Mouse (Mus musculus): ENCODE measurements around the gene Prkce. TPM values are rescaled to one million over a fixed set of nuclear protein-coding genes. Genes with fewer than 3 reads are reported as not detected.

The Prkce gene
- total and polyA plus RNA-seq, 3 experiments: 2.0 to 6.1 (median 2.7) TPM

DNA sequence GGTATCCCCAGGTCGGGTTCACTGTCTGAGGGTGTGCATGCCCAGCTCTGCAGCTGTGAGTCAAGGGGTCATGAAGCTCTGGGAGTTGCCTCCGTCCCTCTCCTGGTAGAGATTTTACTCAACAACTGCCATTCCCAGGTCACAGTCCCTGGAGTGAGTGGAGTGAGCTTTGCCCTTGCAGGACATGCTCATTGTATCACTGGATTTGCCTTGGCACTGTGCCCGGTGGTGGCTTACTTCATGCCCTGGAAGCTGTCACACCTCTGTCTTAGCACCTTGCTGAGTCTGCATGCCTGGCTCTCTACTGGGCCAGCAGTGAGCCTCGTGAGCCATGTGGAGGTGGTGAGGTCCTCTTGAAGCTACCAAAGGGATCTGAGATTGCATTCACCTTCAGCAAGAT lies 167.4 kb downstream of the Prkce start:
- peaks cover 9% of the 10 kb centered on the region for H3K27me3 ChIP-seq (ENCODE audit: insufficient read depth, low read length)
- no peak for ATAC-seq (ENCODE audit: extremely low read depth, insufficient number of reproducible peaks, low FRiP score, poor library complexity, severe bottlenecking)
- TF ChIP-seq GATA1 (IDR thresholded peaks at IDR 0.05; ENCODE audit: borderline replicate concordance, low read length): no peak
- no peak for TF ChIP-seq CTCF (IDR thresholded peaks at IDR 0.05; ENCODE audit: low read depth, low read length)
- no peak for TF ChIP-seq TAL1 (conservative IDR thresholded peaks at IDR 0.05; ENCODE audit: low read depth, low read length)
- no peak for TF ChIP-seq GATA2 (IDR thresholded peaks at IDR 0.05; ENCODE audit: borderline replicate concordance, low read depth, low read length)
- TF ChIP-seq POLR2AphosphoS5 (IDR thresholded peaks at IDR 0.05; ENCODE audit: insufficient replicate concordance, low read depth, low read length): no peak
- no peak overlapping the region for H3K4me3 ChIP-seq (ENCODE audit: low read depth, low read length)
- H3K4me1 ChIP-seq (ENCODE audit: insufficient read depth, low read depth, low read length): peaks cover 3% of the 10 kb centered on the region; the same call in 1 of the 2 replicates
- no peak for DNase-seq (ENCODE audit: low spot score)
- H3K36me3 ChIP-seq (replicated peaks): no peaks in the 10 kb centered on the region
- 0 out of 2 replicates have a peak, but pooled peaks cover 2% of the 10 kb centered on the region for H3K9me3 ChIP-seq (replicated peaks)

GRCm38 (mm10) chr17:86336652-86337073 lies 169.1 kb downstream of the Prkce start:
- ATAC-seq (ENCODE audit: extremely low read depth, insufficient number of reproducible peaks, low FRiP score, poor library complexity, severe bottlenecking) (no peak), DNase-seq (ENCODE audit: low spot score) (no peak)
- Histone ChIP-seq H3K27me3 (ENCODE audit: insufficient read depth, low read length) (peaks cover 9% of the 10 kb centered on the region), H3K9me3 (replicated peaks) (0 out of 2 replicates have a peak, but pooled peaks cover 2% of the 10 kb centered on the region), H3K4me1 (ENCODE audit: insufficient read depth, low read depth, low read length) (peaks cover 3% of the 10 kb centered on the region; the same call in 1 of the 2 replicates), H3K36me3 (replicated peaks) (no peaks in the 10 kb centered on the region), H3K4me3 (ENCODE audit: low read depth, low read length) (no peak overlapping the region)
- TF ChIP-seq CTCF (IDR thresholded peaks at IDR 0.05; ENCODE audit: low read depth, low read length) (no peak), GATA2 (IDR thresholded peaks at IDR 0.05; ENCODE audit: borderline replicate concordance, low read depth, low read length) (no peak), GATA1 (IDR thresholded peaks at IDR 0.05; ENCODE audit: borderline replicate concordance, low read length) (no peak), TAL1 (conservative IDR thresholded peaks at IDR 0.05; ENCODE audit: low read depth, low read length) (no peak), POLR2AphosphoS5 (IDR thresholded peaks at IDR 0.05; ENCODE audit: insufficient replicate concordance, low read depth, low read length) (no peak)

- H3K9me3 ChIP-seq (replicated peaks): 0 out of 2 replicates have a peak, but pooled peaks cover 2% of the 10 kb centered on the region
- ATAC-seq (ENCODE audit: extremely low read depth, insufficient number of reproducible peaks, low FRiP score, poor library complexity, severe bottlenecking): 0 out of 2 replicates have a peak, but pooled peaks have one; percentile 15
- H3K4me3 ChIP-seq (ENCODE audit: low read depth, low read length): no peak overlapping the region
- peaks cover 9% of the 10 kb centered on the region for H3K27me3 ChIP-seq (ENCODE audit: insufficient read depth, low read length)
- no peak for DNase-seq (ENCODE audit: low spot score)
- H3K36me3 ChIP-seq (replicated peaks): no peaks in the 10 kb centered on the region
- TF ChIP-seq POLR2AphosphoS5 (IDR thresholded peaks at IDR 0.05; ENCODE audit: insufficient replicate concordance, low read depth, low read length) (no peak), GATA1 (IDR thresholded peaks at IDR 0.05; ENCODE audit: borderline replicate concordance, low read length) (no peak), GATA2 (IDR thresholded peaks at IDR 0.05; ENCODE audit: borderline replicate concordance, low read depth, low read length) (no peak), TAL1 (conservative IDR thresholded peaks at IDR 0.05; ENCODE audit: low read depth, low read length) (no peak)
- H3K4me1 ChIP-seq (ENCODE audit: insufficient read depth, low read depth, low read length): peaks cover 3% of the 10 kb centered on the region; the same call in 1 of the 2 replicates
These were observed 169.5 kb downstream of the Prkce start for GRCm38 (mm10) chr17:86337076-86337475.

DNA sequence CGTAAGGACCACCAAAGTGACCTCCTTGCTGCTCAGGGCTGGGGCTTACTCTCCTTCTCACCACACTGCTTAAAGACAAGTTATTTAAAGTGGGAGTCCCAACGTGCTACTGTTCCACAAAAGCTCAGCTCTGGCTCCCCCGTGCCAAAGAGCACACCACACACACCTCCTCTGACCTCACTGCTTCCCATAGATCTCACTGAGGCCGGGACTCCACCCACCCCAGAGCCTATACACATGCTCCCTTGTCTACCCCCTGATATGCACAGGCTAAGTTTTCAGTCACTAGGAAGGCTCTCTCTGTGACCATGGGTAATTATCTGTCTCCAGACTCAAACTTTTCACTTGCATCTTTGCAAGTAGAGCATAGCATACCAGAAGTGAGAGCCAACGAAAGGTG lies 170.7 kb downstream of the Prkce start:
- peaks cover 14% of the 10 kb centered on the region for H3K27me3 ChIP-seq (ENCODE audit: insufficient read depth, low read length)
- H3K4me1 ChIP-seq (ENCODE audit: insufficient read depth, low read depth, low read length): peaks cover 3% of the 10 kb centered on the region; the same call in 1 of the 2 replicates
- DNase-seq (ENCODE audit: low spot score): no peak
- no peak for ATAC-seq (ENCODE audit: extremely low read depth, insufficient number of reproducible peaks, low FRiP score, poor library complexity, severe bottlenecking)
- TF ChIP-seq GATA2 (IDR thresholded peaks at IDR 0.05; ENCODE audit: borderline replicate concordance, low read depth, low read length) (no peak), GATA1 (IDR thresholded peaks at IDR 0.05; ENCODE audit: borderline replicate concordance, low read length) (no peak)
- no peak overlapping the region for H3K4me3 ChIP-seq (ENCODE audit: low read depth, low read length)
- 0 out of 2 replicates have a peak, but pooled peaks cover 2% of the 10 kb centered on the region for H3K9me3 ChIP-seq (replicated peaks)
- no peaks in the 10 kb centered on the region for H3K36me3 ChIP-seq (replicated peaks)

- Histone ChIP-seq H3K27me3 (ENCODE audit: insufficient read depth, low read length) (peaks cover 7% of the 10 kb centered on the region; the same call in 1 of the 2 replicates), H3K4me3 (ENCODE audit: low read depth, low read length) (no peak overlapping the region), H3K36me3 (replicated peaks) (no peaks in the 10 kb centered on the region), H3K9me3 (replicated peaks) (no peaks in the 10 kb centered on the region), H3K4me1 (ENCODE audit: insufficient read depth, low read depth, low read length) (no peaks in the 10 kb centered on the region)
- DNase-seq (ENCODE audit: low spot score): no peak
- no peak for ATAC-seq (ENCODE audit: extremely low read depth, insufficient number of reproducible peaks, low FRiP score, poor library complexity, severe bottlenecking)
- TF ChIP-seq POLR2AphosphoS5 (IDR thresholded peaks at IDR 0.05; ENCODE audit: insufficient replicate concordance, low read depth, low read length) (no peak), GATA1 (IDR thresholded peaks at IDR 0.05; ENCODE audit: borderline replicate concordance, low read length) (no peak), CTCF (IDR thresholded peaks at IDR 0.05; ENCODE audit: low read depth, low read length) (no peak), TAL1 (conservative IDR thresholded peaks at IDR 0.05; ENCODE audit: low read depth, low read length) (no peak), GATA2 (IDR thresholded peaks at IDR 0.05; ENCODE audit: borderline replicate concordance, low read depth, low read length) (no peak)
These were observed 176.4 kb downstream of the Prkce start for GRCm38 (mm10) chr17:86344032-86344431.

DNA sequence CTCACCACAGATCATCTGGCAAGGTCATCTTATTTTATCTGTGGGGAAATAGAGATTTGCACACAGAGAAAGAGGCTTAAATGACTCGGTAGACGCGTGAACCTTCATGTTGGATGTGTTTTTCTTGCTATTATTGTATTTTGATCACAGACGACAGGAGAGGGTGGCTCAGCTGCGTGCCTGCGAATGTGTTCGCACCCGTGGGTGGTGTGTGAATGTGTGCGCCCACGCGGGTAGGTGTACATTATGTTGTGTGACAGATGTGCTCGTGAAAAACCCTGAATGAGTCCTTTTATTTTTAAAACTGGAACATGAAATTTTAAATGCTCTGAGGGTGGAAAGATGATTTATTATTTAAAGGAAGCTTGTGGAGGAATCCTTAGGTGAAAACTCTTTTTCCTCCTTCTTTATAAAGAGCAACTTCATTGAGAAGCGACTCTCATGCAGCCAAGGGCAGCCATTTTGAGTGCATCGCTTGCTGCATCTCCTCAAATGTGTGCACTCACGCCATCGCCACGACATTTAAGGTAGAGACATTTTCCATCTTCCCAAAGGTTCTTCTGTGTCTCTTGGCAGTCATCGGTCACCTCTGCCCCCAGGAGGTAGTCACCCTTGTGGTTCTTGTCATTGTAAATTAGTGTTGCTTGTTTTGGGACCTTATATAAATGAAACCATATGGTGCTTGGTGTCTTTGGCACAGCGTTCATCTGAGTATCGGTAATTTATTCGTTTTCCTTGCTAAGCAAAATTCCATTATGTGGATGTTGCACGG lies 177.8 kb downstream of the Prkce start:
- no peak for ATAC-seq (ENCODE audit: extremely low read depth, insufficient number of reproducible peaks, low FRiP score, poor library complexity, severe bottlenecking)
- Histone ChIP-seq H3K9me3 (replicated peaks) (no peaks in the 10 kb centered on the region), H3K4me1 (ENCODE audit: insufficient read depth, low read depth, low read length) (no peaks in the 10 kb centered on the region), H3K27me3 (ENCODE audit: insufficient read depth, low read length) (peaks cover 9% of the 10 kb centered on the region; the same call in 1 of the 2 replicates), H3K36me3 (replicated peaks) (no peaks in the 10 kb centered on the region), H3K4me3 (ENCODE audit: low read depth, low read length) (no peak overlapping the region)
- no peak for TF ChIP-seq POLR2AphosphoS5 (IDR thresholded peaks at IDR 0.05; ENCODE audit: insufficient replicate concordance, low read depth, low read length)
- TF ChIP-seq GATA2 (IDR thresholded peaks at IDR 0.05; ENCODE audit: borderline replicate concordance, low read depth, low read length): no peak
- no peak for TF ChIP-seq GATA1 (IDR thresholded peaks at IDR 0.05; ENCODE audit: borderline replicate concordance, low read length)
- DNase-seq (ENCODE audit: low spot score): no peak

Data from G1E (cell line).